Mouse (Mus musculus): Measurements from ENCODE around the gene Tmem129. TPM values are rescaled to one million over a fixed set of nuclear protein-coding genes. Genes with fewer than 3 reads are reported as not detected.

The Tmem129 gene
- polyA plus RNA-seq, 1 experiment from 2014 or later = 31.1 TPM

GRCm38 (mm10) chr5:33655251-33655840 lies 2.9 kb downstream of the Tmem129 start:
- no peaks in the 10 kb centered on the region for H3K36me3 ChIP-seq (replicated peaks)
- WGBS = 93% methylated on average over 10 of the region's 10 CpGs
- no peak overlapping the region for H3K27ac ChIP-seq
- H3K4me2 ChIP-seq = no peak overlapping the region
- H3K9ac ChIP-seq = no peak overlapping the region
- H3K27me3 ChIP-seq (replicated peaks) = no peaks in the 10 kb centered on the region
- H3K4me1 ChIP-seq = peaks cover 47% of the 10 kb centered on the region
- H3K4me3 ChIP-seq = no peak overlapping the region
- H3K9me3 ChIP-seq = no peaks in the 10 kb centered on the region
- ATAC-seq (replicated peaks) = no peak

- no peaks in the 10 kb centered on the region for H3K9me3 ChIP-seq
- peaks cover 49% of the 10 kb centered on the region for H3K4me1 ChIP-seq
- no peaks in the 10 kb centered on the region for H3K27me3 ChIP-seq (replicated peaks)
- no peak overlapping the region for H3K4me3 ChIP-seq
- 93% methylated on average over 13 of the region's 13 CpGs for WGBS
- no peak overlapping the region for H3K9ac ChIP-seq
- no peaks in the 10 kb centered on the region for H3K36me3 ChIP-seq (replicated peaks)
- no peak overlapping the region for H3K27ac ChIP-seq
- no peak overlapping the region for H3K4me2 ChIP-seq
- no peak for ATAC-seq (replicated peaks)
Observed at GRCm38 (mm10) chr5:33654424-33654823, 3.8 kb downstream of the Tmem129 start.

GRCm38 (mm10) chr5:33652783-33653173 lies 5.4 kb downstream of the Tmem129 start:
- H3K27me3 ChIP-seq (replicated peaks) = no peaks in the 10 kb centered on the region
- H3K9me3 ChIP-seq = no peaks in the 10 kb centered on the region
- peak overlapping the region; percentile 75 for H3K4me3 ChIP-seq
- H3K27ac ChIP-seq = peak overlapping the region; percentile 96
- H3K4me1 ChIP-seq = peaks cover 40% of the 10 kb centered on the region
- H3K36me3 ChIP-seq (replicated peaks) = 0 out of 2 replicates have a peak, but pooled peaks cover 1% of the 10 kb centered on the region
- H3K4me2 ChIP-seq = peak overlapping the region; percentile 49
- H3K9ac ChIP-seq = peak overlapping the region; percentile 66; the same call in 1 of the 2 replicates
- ATAC-seq (replicated peaks) = peak; percentile 53
- WGBS = 2% methylated on average over 9 of the region's 9 CpGs

DNA sequence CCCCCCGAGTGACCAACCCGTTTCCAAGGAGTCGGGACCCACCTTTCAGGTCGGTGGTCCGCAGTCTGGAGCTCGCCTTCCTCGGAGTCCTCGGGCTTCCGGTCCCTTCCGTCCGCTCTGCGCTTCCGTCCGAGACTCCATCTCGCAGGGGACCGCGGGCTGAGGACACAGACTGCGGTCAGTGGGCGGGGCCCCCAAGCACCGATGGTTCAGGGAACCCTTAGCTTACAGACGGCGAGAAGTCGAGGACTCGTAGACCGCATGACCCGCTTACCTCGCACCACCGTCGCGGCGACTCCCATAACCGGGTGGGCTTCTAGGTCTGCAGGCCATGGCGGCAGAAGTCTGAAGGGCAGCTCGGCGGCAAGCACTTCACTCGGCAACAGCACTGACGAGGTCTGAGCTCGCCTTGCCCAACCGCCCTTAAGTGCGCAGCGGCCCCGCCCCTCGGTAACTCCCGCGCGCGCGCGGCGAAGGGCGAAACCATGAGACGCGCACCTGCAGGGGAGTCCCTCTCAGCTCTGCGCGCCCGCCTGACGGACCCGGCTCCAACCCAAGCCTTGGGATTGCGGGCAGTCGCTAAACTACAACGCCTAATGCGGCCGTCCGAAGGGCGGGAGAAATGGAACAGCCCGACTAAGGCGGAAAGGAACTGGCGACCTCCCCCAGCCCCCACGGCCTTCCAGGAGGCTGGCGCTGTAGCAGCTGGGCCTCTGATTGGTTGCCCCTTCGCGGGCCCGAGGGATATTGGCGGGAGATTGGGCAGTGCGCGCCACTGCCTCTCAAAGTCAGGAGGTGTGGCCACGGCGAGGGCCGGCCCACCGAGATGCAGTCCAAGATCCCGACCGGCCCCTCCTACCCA lies 6.1 kb downstream of the Tmem129 start, which contains the start of gene Slbp:
TSS of gene Slbp (minus strand) at position 654 of the 862 bp plus-strand sequence.
- Histone ChIP-seq H3K4me3 (peak within 1 kb of the TSS; percentile 75), H3K27me3 (replicated peaks) (no peaks in the 10 kb centered on the region), H3K9ac (peak within 1 kb of the TSS; percentile 66), H3K27ac (peak within 1 kb of the TSS; percentile 96), H3K36me3 (replicated peaks) (0 out of 2 replicates have a peak, but pooled peaks cover 3% of the 10 kb centered on the region), H3K4me1 (peaks cover 38% of the 10 kb centered on the region), H3K9me3 (no peaks in the 10 kb centered on the region), H3K4me2 (peak within 1 kb of the TSS; percentile 49)
- peak; percentile 95 for ATAC-seq (replicated peaks)
- WGBS = under 1% methylated on average over 82 of the region's 82 CpGs

- Histone ChIP-seq H3K9ac (peak overlapping the region; percentile 66), H3K4me3 (peak overlapping the region; percentile 75), H3K27ac (peak overlapping the region; percentile 96), H3K27me3 (replicated peaks) (no peaks in the 10 kb centered on the region), H3K36me3 (replicated peaks) (0 out of 2 replicates have a peak, but pooled peaks cover 3% of the 10 kb centered on the region), H3K4me1 (peaks cover 31% of the 10 kb centered on the region), H3K9me3 (no peaks in the 10 kb centered on the region), H3K4me2 (peak overlapping the region; percentile 49)
- 0% methylated on average over 11 of the region's 11 CpGs for WGBS
- ATAC-seq (replicated peaks) = no peak; the same call in 1 of the 2 replicates
Observed at GRCm38 (mm10) chr5:33651541-33651920, 6.7 kb downstream of the Tmem129 start.

DNA sequence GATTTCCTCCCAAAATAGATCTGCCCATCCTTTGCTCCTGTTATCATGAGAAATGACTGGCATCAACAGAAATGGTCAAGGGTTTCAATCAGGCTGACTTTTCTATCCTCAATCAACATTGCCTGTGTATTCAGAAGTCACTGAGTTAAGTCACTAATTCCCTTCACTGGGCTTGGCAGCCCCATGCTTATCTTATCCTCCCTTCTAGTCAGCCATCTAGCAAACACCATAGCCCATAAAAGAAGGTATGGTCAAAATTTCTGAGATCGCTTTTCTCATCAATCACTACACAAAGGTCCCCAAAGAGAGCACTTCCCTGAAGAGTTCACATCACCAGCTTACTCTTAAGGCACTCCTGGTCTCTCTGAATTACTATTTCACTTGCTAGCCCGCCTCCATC lies 7.2 kb downstream of the Tmem129 start:
- Histone ChIP-seq H3K27me3 (replicated peaks) (no peaks in the 10 kb centered on the region), H3K9ac (peak overlapping the region; percentile 66), H3K9me3 (no peaks in the 10 kb centered on the region), H3K27ac (peak overlapping the region; percentile 96), H3K4me2 (peak overlapping the region; percentile 49), H3K4me1 (peaks cover 26% of the 10 kb centered on the region), H3K4me3 (peak overlapping the region; percentile 75), H3K36me3 (replicated peaks) (peaks cover 4% of the 10 kb centered on the region; the same call in 1 of the 2 replicates)
- WGBS = 15% methylated on average over 2 of the region's 2 CpGs
- no peak for ATAC-seq (replicated peaks)

DNA sequence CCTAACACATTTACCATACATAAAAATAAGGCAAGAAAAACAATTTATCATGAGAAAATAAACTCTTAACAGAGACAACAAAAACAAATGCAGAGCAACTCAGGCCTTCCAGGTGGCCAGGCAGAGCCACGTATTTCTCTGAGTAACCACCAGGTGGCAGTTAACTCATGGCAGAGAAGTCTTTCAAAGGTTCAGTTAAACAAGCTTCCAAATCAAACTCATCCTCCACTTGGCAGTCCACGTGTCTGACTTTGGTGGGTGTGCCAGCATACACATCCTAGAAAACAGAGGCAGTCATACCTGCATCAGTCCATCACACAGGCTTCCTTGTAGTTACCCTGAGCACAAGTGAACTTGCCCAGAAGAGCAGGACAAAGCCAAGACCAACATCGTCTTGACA lies 17.6 kb downstream of the Tmem129 start:
- Histone ChIP-seq H3K9me3 (no peaks in the 10 kb centered on the region), H3K27ac (no peak overlapping the region), H3K36me3 (replicated peaks) (peaks cover 29% of the 10 kb centered on the region), H3K4me3 (no peak overlapping the region), H3K4me1 (no peaks in the 10 kb centered on the region), H3K27me3 (replicated peaks) (no peaks in the 10 kb centered on the region), H3K4me2 (no peak overlapping the region), H3K9ac (no peak overlapping the region)
- ATAC-seq (replicated peaks) = no peak
- WGBS = 39% methylated on average over 3 of the region's 3 CpGs

GRCm38 (mm10) chr5:33638826-33639225 lies 19.4 kb downstream of the Tmem129 start:
- 77% methylated on average over 4 of the region's 4 CpGs for WGBS
- 0 out of 2 replicates have a peak overlapping the region, but pooled peaks have one; percentile 4 for H3K9ac ChIP-seq
- no peaks in the 10 kb centered on the region for H3K27me3 ChIP-seq (replicated peaks)
- H3K27ac ChIP-seq = no peak overlapping the region
- no peak for ATAC-seq (replicated peaks)
- H3K4me3 ChIP-seq = no peak overlapping the region
- H3K4me2 ChIP-seq = no peak overlapping the region
- no peaks in the 10 kb centered on the region for H3K9me3 ChIP-seq
- H3K36me3 ChIP-seq (replicated peaks) = peaks cover 17% of the 10 kb centered on the region; the same call in 1 of the 2 replicates
- no peaks in the 10 kb centered on the region for H3K4me1 ChIP-seq

- no peak overlapping the region for H3K27ac ChIP-seq
- no peak overlapping the region for H3K9ac ChIP-seq
- H3K36me3 ChIP-seq (replicated peaks) = peaks cover 6% of the 10 kb centered on the region; the same call in 1 of the 2 replicates
- no peak overlapping the region for H3K4me3 ChIP-seq
- no peaks in the 10 kb centered on the region for H3K27me3 ChIP-seq (replicated peaks)
- no peak overlapping the region for H3K4me2 ChIP-seq
- 77% methylated on average over 3 of the region's 3 CpGs for WGBS
- no peak for ATAC-seq (replicated peaks)
- no peaks in the 10 kb centered on the region for H3K9me3 ChIP-seq
- H3K4me1 ChIP-seq = no peaks in the 10 kb centered on the region
Observed at GRCm38 (mm10) chr5:33637606-33638350, 20.4 kb downstream of the Tmem129 start.

GRCm38 (mm10) chr5:33635361-33635760 lies 22.9 kb downstream of the Tmem129 start:
- peaks cover 8% of the 10 kb centered on the region for H3K4me1 ChIP-seq
- H3K4me3 ChIP-seq = no peak overlapping the region
- H3K27me3 ChIP-seq (replicated peaks) = no peaks in the 10 kb centered on the region
- 92% methylated on average over 3 of the region's 3 CpGs for WGBS
- H3K27ac ChIP-seq = no peak overlapping the region
- no peak overlapping the region for H3K4me2 ChIP-seq
- no peak overlapping the region for H3K9ac ChIP-seq
- H3K9me3 ChIP-seq = no peaks in the 10 kb centered on the region
- 0 out of 2 replicates have a peak, but pooled peaks cover 3% of the 10 kb centered on the region for H3K36me3 ChIP-seq (replicated peaks)
- ATAC-seq (replicated peaks) = no peak

- Histone ChIP-seq H3K9me3 (no peaks in the 10 kb centered on the region), H3K27me3 (replicated peaks) (no peaks in the 10 kb centered on the region), H3K36me3 (replicated peaks) (no peaks in the 10 kb centered on the region), H3K4me2 (no peak overlapping the region), H3K4me1 (peaks cover 24% of the 10 kb centered on the region), H3K4me3 (no peak overlapping the region), H3K27ac (no peak overlapping the region), H3K9ac (no peak overlapping the region)
- no peak for ATAC-seq (replicated peaks)
- WGBS = 91% methylated on average over 1 of the region's 1 CpGs
Observed at GRCm38 (mm10) chr5:33632526-33632925, 25.7 kb downstream of the Tmem129 start.

- H3K4me1 ChIP-seq = peaks cover 24% of the 10 kb centered on the region
- H3K9me3 ChIP-seq = no peaks in the 10 kb centered on the region
- H3K4me3 ChIP-seq = peak overlapping the region; percentile 68
- H3K27ac ChIP-seq = no peak overlapping the region
- ATAC-seq (replicated peaks) = no peak
- H3K4me2 ChIP-seq = peak overlapping the region; percentile 97
- WGBS = 80% methylated on average over 4 of the region's 4 CpGs
- H3K36me3 ChIP-seq (replicated peaks) = no peaks in the 10 kb centered on the region
- H3K9ac ChIP-seq = peak overlapping the region; percentile 38
- no peaks in the 10 kb centered on the region for H3K27me3 ChIP-seq (replicated peaks)
Observed at GRCm38 (mm10) chr5:33630615-33631014, 27.6 kb downstream of the Tmem129 start.
